8 mouse cellular contexts compared by ENCODE assay signal in genomic region chr11:101245855-101246701, GRCm38 (mm10). TPM values are rescaled to one million over a fixed set of nuclear protein-coding genes. Genes with fewer than 3 reads are reported as not detected.
DNase-seq lines count a peak whose midpoint lies in the region; ATAC-seq and TF ChIP-seq lines count a peak whose summit lies in the region.

Gene Ramp2, plus strand, starts transcription at chr11:101246028.

- ATAC-seq in embryonic facial prominence, embryonic 12.5 days (ENCODE audit: insufficient number of reproducible peaks, insufficient read depth, low FRiP score, low TSS enrichment) = peak; percentile 77
- peak; percentile 77 for ATAC-seq in heart, embryonic 12.5 days (ENCODE audit: insufficient number of reproducible peaks, low FRiP score)
- ATAC-seq in kidney, postnatal 0 days (replicated peaks; ENCODE audit: low FRiP score, low read depth) = peak; percentile 67
- ATAC-seq in liver, embryonic 16.5 days (ENCODE audit: low read depth) = peak; percentile 40; the same call in 1 of the 2 replicates
- ATAC-seq in neural tube, embryonic 13.5 days (ENCODE audit: low read depth) = peak; percentile 66; the same call in 1 of the 2 replicates

- peak within 1 kb of the TSS; percentile 81 for H3K27ac ChIP-seq in embryonic facial prominence, embryonic 12.5 days
- peak within 1 kb of the TSS; percentile 85 for H3K27ac ChIP-seq in heart, embryonic 12.5 days (ENCODE audit: poor library complexity, severe bottlenecking)
- peak within 1 kb of the TSS; percentile 87 for H3K27ac ChIP-seq in kidney, postnatal 0 days
- no peak within 1 kb of the TSS for H3K27ac ChIP-seq in liver, embryonic 16.5 days (ENCODE audit: low read length)
- H3K27ac ChIP-seq in neural tube, embryonic 13.5 days (replicated peaks) = peak within 1 kb of the TSS; percentile 54

- no peak for DNase-seq in urinary bladder, adult 2 months (ENCODE audit: low spot score)
- DNase-seq in urinary bladder, adult 18-20 months (ENCODE audit: low spot score in 2 of 2) = no peak
- DNase-seq in kidney, postnatal 0 days (ENCODE audit: low spot score) = peak; percentile 73
- no peak for DNase-seq in frontal cortex, postnatal 14 days (ENCODE audit: low spot score in 2 of 2)

- no peaks in the 10 kb centered on the region for H3K36me3 ChIP-seq in embryonic facial prominence, embryonic 12.5 days
- no peaks in the 10 kb centered on the region for H3K36me3 ChIP-seq in heart, embryonic 12.5 days
- H3K36me3 ChIP-seq in kidney, postnatal 0 days (ENCODE audit: insufficient read depth, low read length) = no peaks in the 10 kb centered on the region
- H3K36me3 ChIP-seq in liver, embryonic 16.5 days (ENCODE audit: control insufficient read depth, insufficient read depth) = no peaks in the 10 kb centered on the region
- H3K36me3 ChIP-seq in neural tube, embryonic 13.5 days = no peaks in the 10 kb centered on the region

- peaks cover 21% of the 10 kb centered on the region for H3K4me1 ChIP-seq in embryonic facial prominence, embryonic 12.5 days
- peaks cover 8% of the 10 kb centered on the region for H3K4me1 ChIP-seq in heart, embryonic 12.5 days (replicated peaks)
- H3K4me1 ChIP-seq in kidney, postnatal 0 days (replicated peaks; ENCODE audit: insufficient read depth, low read length) = peaks cover 16% of the 10 kb centered on the region; the same call in 1 of the 2 replicates
- peaks cover 4% of the 10 kb centered on the region for H3K4me1 ChIP-seq in liver, embryonic 16.5 days (ENCODE audit: control insufficient read depth, low read depth, low read length)
- H3K4me1 ChIP-seq in neural tube, embryonic 13.5 days (replicated peaks) = peaks cover 22% of the 10 kb centered on the region

- peak within 1 kb of the TSS; percentile 98 for H3K4me2 ChIP-seq in embryonic facial prominence, embryonic 12.5 days (replicated peaks)
- peak within 1 kb of the TSS; percentile 84 for H3K4me2 ChIP-seq in heart, embryonic 12.5 days
- H3K4me2 ChIP-seq in kidney, postnatal 0 days (ENCODE audit: low read length) = peak within 1 kb of the TSS; percentile 74
- peak within 1 kb of the TSS; percentile 61 for H3K4me2 ChIP-seq in liver, embryonic 16.5 days (ENCODE audit: low read depth, low read length)
- H3K4me2 ChIP-seq in neural tube, embryonic 13.5 days = peak within 1 kb of the TSS; percentile 93

- peak within 1 kb of the TSS; percentile 76 for H3K9ac ChIP-seq in embryonic facial prominence, embryonic 12.5 days
- peak within 1 kb of the TSS; percentile 79 for H3K9ac ChIP-seq in heart, embryonic 12.5 days
- H3K9ac ChIP-seq in kidney, postnatal 0 days (ENCODE audit: low read depth, low read length) = peak within 1 kb of the TSS; percentile 71
- peak within 1 kb of the TSS; percentile 26; the same call in 1 of the 2 replicates for H3K9ac ChIP-seq in liver, embryonic 16.5 days (ENCODE audit: low read depth, low read length)
- peak within 1 kb of the TSS; percentile 81 for H3K9ac ChIP-seq in neural tube, embryonic 13.5 days

- H3K9me3 ChIP-seq in embryonic facial prominence, embryonic 12.5 days = no peaks in the 10 kb centered on the region
- H3K9me3 ChIP-seq in heart, embryonic 12.5 days (replicated peaks) = no peaks in the 10 kb centered on the region
- H3K9me3 ChIP-seq in kidney, postnatal 0 days (replicated peaks; ENCODE audit: low read length) = no peaks in the 10 kb centered on the region
- no peaks in the 10 kb centered on the region for H3K9me3 ChIP-seq in liver, embryonic 16.5 days (replicated peaks; ENCODE audit: control insufficient read depth, low read length)
- no peaks in the 10 kb centered on the region for H3K9me3 ChIP-seq in neural tube, embryonic 13.5 days

- TF ChIP-seq CTCF in kidney, postnatal 0 days (IDR thresholded peaks at IDR 0.05; ENCODE audit: low read depth) = peak; percentile 5; the same call in 1 of the 2 replicates

- under 1% methylated on average over 63 of the region's 63 CpGs for WGBS in embryonic facial prominence, embryonic 12.5 days
- WGBS in heart, embryonic 12.5 days = under 1% methylated on average over 53 of the region's 63 CpGs
- WGBS in kidney, postnatal 0 days = 1% methylated on average over 61 of the region's 63 CpGs
- 4% methylated on average over 62 of the region's 63 CpGs for WGBS in liver, embryonic 16.5 days (ENCODE audit: insufficient replicate concordance)
- WGBS in neural tube, embryonic 13.5 days = under 1% methylated on average over 62 of the region's 63 CpGs

- H3K4me3 ChIP-seq in embryonic facial prominence, embryonic 12.5 days = peak within 1 kb of the TSS; percentile 66
- H3K4me3 ChIP-seq in heart, embryonic 12.5 days = peak within 1 kb of the TSS; percentile 62
- H3K4me3 ChIP-seq in kidney, postnatal 0 days (replicated peaks; ENCODE audit: low read depth, low read length) = peak within 1 kb of the TSS; percentile 58
- H3K4me3 ChIP-seq in liver, embryonic 16.5 days (ENCODE audit: low read depth, low read length) = peak within 1 kb of the TSS; percentile 54
- peak within 1 kb of the TSS; percentile 60 for H3K4me3 ChIP-seq in neural tube, embryonic 13.5 days

- H3K27me3 ChIP-seq in embryonic facial prominence, embryonic 12.5 days = peaks cover 10% of the 10 kb centered on the region; the same call in 1 of the 2 replicates
- peaks cover 32% of the 10 kb centered on the region for H3K27me3 ChIP-seq in heart, embryonic 12.5 days (replicated peaks)
- no peaks in the 10 kb centered on the region for H3K27me3 ChIP-seq in kidney, postnatal 0 days (ENCODE audit: insufficient read depth, low read length)
- H3K27me3 ChIP-seq in liver, embryonic 16.5 days (ENCODE audit: control insufficient read depth, insufficient read depth, low read depth, low read length) = peaks cover 51% of the 10 kb centered on the region
- H3K27me3 ChIP-seq in neural tube, embryonic 13.5 days = peaks cover 52% of the 10 kb centered on the region

RNA-seq across cellular contexts. Expression of gene Ramp2, which starts in this region (rescaled TPM):
- polyA plus RNA-seq in urinary bladder, adult 2 months (2012; rRNA removed) = 79.5 and 82.0 TPM in 2 replicates
- 80.2 and 86.9 TPM in 2 replicates for polyA plus RNA-seq in embryonic facial prominence, embryonic 12.5 days (2016; fragmentation: Nextera tagmentation; extraction: Ambion mirVana)
- 233 and 245 TPM in 2 replicates for polyA plus RNA-seq in heart, embryonic 12.5 days (2016; fragmentation: Nextera tagmentation; extraction: Ambion mirVana)
- polyA plus RNA-seq in kidney, postnatal 0 days (2015; fragmentation: Nextera tagmentation; extraction: Ambion mirVana) = 242 and 247 TPM in 2 replicates
- 20.8 and 21.8 TPM in 2 replicates for polyA plus RNA-seq in liver, embryonic 16.5 days (2015; fragmentation: Nextera tagmentation; extraction: Ambion mirVana)
- 97.6 and 108 TPM in 2 replicates for polyA plus RNA-seq in neural tube, embryonic 13.5 days (2015; fragmentation: Nextera tagmentation; extraction: Ambion mirVana)

Comparison
In these comparisons a context has a peak if more than half of its experiments do, and no peak if none do; other contexts are left out.
1. H3K9ac ChIP-seq: peak in every context shown above with its lines; median percentile 81 in neural tube, embryonic 13.5 days; 79 in heart, embryonic 12.5 days; 76 in embryonic facial prominence, embryonic 12.5 days; 71 in kidney, postnatal 0 days; 26 in liver, embryonic 16.5 days.